Mouse (Mus musculus) common myeloid progenitor, adult 5-6 weeks (primary cell): ENCODE results near the gene Dnajc6. TPM values are rescaled to one million over a fixed set of nuclear protein-coding genes. Genes with fewer than 3 reads are reported as not detected.
A peak's percentile ranks its signal among the peaks of the same experiment; 100 is the strongest.

ENCODE experiments used
- ATAC-seq: replicated peaks from 2 replicates; pipeline ENCODE4 v1.8.0; 2016; ENCODE audit warnings: low read depth, mild to moderate bottlenecking, moderate TSS enrichment, inconsistent platforms; ENCODE audit not compliant: poor library complexity, severe bottlenecking
- total RNA-seq: library from RNA; stranded (forward); fragments of 200-1000, 187-1606 nt; gene quantifications from 2 replicates; pipeline ENCODE4 v1.2.3, GENCODE M21; 2017

Dnajc6 gene
- total RNA-seq, 1 experiment from 2014 or later = 40.4 TPM

DNA sequence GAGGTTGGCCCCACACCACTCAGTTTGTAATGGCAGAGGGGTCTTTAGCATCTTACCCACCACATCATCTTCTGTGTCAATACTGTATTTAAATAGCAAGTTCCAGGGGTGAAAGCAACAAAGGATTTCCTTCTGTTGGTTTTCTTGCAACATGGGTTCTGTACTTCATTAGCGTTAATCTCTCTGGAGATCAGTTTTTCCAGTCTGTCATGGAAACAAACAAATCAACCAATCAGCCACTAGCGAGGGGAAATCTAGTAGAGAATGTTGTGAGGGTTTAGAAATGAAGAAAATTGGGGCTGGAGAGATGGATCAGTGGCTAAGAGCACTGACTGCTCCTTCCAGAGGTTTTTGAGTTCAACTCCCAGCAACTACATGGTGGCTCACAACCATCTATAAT lies 9.5 kb downstream of the Dnajc6 start:
- ATAC-seq = no peak

DNA sequence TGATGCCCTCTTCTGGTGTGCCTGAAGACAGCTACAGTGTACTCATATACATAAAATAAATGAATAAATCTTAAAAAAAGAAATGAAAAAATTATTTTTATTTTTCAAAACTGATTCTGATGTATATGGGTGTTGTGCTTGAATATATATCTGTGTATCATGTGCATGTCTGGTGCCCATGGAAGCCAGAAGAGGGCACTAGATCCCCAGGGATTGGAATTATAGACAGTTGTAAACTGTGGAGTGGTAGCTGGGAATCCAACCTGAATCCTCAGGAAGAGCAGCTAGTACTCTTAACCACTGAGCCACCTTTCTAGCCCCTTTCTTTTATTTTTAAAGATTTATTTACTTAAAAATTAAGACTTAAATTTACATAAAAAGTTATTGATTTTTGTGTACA lies 9.9 kb downstream of the Dnajc6 start:
- no peak for ATAC-seq

DNA sequence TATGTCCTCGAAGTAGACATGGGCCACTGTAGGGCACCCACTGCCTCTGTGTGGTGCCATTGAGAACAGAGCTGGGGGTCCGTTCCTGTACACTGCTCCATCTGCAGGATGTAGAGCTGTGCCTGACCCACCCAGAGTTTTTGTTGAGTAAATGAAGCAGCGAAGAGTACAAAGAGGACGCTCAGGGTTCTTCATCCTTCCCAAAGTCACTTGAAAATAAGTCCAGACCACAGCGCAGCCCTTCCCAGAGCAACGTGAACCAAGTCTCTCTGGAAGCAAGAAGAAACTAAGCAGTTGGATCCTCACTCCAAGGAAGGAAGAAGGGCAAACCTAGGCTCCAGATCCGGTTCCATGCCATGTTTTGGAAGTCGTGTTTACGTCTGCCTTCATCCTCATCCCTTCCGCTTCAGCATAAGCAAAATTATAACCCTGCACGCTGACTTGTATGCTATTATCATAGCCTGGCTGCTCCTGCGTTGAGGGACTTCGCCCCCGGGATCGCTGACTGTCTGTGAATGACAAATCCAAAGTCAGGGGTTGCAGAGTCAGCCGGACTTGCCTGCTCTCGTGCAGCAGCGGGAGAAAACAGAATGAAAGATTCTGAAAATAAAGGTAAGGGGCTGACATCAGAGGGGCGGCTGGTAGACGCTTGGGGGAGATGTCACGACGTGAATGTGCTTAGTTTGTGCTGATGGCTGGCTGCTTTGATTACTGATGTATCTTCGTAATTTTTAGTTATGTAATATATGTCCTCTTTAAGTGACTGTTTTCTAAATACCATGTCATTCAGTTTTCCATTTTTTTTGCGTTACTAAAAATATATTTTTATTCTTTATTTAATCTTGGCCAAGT lies 11.3 kb downstream of the Dnajc6 start:
- peak; percentile 56 for ATAC-seq

DNA sequence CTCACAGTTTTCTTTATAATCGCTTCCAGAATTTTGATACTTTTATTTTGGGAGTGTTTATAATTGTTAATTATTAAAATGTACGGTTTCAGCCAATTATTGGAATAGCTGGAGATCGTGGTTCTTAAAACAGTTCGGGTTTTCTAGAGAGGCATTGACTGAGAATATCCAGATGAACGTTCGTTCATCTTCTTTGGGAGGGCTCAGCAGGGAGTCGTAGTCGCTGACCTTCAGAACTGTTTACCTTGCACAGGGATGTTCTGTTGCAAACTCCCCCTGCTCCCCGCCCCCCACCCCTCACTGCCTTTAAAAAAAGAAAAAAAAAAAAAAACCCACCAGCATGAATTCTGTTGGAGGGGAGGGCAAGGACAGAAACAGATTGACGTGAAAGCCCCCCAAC lies 12.0 kb downstream of the Dnajc6 start:
- ATAC-seq = no peak

DNA sequence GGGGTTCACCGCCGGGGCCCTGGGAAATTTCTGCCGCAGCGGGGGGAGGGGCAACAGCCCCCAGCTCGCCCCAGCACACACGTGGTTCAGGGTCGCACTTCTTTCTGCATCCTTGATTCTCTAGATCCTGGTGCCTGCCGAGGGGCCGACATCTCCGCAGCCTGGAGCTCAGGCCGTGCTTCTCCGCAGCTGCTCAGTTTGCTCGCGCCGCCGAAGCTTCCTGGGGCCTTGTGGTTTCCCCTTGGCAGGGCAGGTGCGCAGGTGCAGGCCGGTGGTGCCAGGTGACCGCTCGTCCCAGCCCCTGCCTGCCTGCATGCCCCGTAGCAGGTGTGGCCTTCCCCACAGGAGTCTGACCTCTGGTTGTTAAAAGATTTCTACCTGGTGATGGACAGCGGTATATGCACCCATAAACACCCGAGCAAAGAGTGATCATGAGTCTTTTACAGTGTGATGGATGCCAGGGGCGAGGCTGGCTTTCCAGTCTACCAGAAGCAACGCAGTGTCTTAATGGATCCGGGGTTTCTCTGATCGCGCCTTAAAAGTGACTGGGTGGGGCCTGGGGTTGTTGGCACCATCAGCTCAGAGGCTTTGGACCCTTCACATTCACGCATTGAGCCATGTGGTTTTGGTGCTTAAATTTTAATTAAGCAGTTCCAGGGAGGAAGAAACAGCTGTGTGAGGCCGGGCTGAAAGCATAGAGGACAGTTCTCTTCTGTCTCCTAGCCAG lies 12.6 kb downstream of the Dnajc6 start:
- ATAC-seq = 0 out of 2 replicates have a peak, but pooled peaks have one; percentile 4

DNA sequence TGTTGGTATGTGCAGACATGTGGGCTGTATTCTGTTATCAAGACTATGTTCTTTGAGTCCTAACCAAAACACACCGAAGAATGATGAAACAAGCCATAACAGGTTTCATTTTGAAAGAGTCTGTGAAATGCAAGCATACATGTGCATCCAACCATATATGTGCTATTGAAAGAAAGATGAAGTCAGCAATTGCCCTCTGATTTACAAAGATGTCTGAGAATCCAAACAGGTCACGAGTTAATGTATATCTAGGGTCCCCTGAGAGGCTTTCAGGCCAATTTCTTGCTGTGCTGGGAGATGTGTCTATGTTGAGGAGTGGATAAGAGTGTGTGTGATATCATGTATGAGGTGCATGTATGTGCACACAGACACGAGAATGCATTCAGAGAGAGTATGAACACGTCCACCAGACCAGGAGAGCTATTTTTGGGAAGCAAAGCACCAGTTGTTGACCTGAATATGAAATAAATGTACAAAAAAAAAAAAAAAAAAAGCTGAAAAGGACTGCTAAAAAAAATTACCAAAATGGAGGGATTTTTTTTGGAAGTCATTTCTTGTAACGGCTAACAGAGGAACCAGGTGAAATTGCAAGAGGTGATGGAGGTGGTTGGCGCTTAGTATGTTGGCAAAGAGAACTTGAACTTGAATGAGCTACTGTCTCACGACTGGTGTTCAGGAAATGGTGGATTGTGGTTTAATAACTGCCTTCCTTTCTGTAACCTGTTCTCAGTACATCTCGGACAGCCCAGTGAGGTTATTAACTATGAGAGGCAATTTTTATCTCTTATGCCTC lies 13.9 kb downstream of the Dnajc6 start:
- peak; percentile 39 for ATAC-seq

DNA sequence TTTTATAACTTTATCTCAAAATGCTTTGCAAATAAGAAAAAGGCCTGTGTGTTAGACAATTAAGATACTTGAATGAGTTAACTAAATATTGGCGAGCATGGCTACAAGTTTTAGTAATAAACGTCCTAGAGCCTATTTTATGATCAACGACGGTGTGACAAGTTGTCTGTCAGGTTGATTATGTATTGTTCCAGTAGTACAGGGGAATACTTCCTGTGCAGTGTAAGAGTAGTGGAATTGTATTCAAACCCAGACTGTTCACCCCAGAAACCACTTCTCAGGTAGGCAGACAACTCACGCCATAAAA lies 14.4 kb downstream of the Dnajc6 start:
- ATAC-seq = no peak

DNA sequence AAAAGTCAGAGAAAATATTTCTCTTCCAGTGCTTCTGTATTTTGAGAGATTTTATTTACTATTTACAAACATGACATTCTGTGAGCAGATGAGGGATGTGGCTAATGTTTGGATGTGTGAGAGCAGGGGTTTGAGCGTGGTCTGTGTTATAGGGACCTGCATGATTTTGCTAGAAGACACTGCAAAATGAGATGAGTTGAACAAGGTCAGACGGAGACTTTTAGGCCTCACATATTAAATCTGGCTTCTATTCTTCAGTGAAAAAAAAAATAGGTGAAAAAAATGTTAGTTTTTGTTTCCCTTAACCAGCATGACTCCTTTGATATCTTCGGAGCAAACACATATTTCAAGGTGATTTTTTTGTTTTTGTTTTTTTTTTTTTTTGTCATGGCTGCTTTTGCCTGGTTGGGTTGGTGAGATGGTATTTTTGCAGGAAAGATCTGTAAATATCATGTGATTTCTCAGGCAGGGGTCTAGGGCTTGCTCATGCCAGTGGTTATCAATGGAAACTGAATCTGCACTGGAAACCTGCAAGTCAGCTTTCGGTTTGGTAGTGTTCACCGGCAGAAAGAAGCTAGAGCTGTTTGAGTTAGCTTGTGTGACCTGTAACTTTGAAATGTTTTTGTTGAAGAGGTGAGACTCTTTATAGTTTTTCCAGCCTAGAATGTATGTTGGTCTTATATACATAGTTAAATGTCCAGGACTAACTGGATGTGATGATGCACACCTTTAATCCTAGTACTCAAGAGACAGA lies 15.5 kb downstream of the Dnajc6 start:
- ATAC-seq = no peak

DNA sequence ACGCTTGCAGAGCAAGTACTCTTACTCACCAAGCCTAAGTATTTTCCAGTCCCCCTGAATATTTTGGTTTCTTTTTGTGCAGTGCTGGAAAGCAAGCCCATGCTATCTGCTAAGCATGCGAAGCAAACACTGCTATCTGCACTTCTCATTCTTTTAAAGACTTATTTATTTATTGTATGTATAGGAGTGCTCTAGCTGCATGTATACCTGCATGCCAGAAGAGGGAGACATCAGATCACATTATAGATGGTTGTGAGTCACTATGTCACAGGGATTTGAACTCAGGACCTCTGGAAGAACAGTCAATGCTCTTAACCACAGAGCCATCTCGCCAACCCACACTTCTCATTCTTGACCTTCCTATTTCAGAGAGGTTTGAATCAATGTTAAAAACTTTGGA lies 16.8 kb downstream of the Dnajc6 start:
- no peak for ATAC-seq

DNA sequence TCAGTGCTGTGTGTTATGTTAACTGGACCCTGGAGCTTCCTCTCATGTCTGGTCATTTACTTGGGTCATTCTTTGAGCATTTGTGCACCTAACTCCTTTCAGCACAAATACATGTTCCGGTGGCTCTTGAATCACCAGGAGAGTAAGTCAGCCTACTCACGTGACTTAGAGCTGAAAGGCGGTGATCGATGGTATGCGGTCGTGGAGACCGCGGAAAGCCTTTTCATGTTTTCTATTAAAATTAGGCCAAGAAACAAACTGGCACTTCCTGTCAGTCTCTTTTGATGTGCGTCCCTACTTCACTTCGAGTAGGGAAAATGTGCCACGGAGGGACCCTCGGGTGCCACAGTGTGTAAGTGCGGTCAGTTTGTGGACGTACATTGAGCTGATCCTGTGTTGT lies 19.4 kb downstream of the Dnajc6 start:
- no peak for ATAC-seq

DNA sequence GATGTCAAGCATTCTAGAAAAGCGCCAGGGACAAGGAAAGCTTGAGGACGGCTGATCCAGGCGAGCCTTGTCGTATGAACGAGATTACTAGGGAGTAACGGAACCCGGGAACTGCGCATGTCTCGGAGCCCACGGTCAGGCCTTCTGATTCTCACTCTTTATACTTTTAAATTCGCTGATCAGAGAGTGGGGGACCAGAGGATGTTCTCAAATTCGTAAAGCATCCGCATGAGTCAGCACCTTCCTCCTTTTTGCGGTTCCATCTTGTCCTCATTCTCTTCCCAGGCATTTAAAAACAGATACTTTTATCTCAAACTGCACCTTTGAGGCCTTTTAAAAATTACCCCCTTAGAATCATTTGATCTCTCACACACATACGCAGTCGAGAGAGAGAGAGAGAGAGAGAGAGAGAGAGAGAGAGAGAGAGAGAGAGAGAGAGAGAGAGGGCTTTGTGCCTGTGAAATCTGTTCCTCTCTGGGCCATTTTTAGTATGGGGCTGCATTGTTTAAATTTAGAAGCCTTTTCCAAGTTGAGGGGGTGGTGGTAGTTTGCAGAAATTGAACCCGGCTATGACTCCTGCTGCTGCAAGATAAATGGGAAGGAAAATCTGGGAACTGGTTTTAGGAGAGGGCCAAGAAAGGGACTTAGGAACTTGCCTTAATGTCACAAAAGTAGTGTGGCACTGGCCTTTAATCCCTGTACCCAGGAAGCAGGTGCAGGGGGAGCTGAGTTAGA lies 20.2 kb downstream of the Dnajc6 start:
- no peak for ATAC-seq

DNA sequence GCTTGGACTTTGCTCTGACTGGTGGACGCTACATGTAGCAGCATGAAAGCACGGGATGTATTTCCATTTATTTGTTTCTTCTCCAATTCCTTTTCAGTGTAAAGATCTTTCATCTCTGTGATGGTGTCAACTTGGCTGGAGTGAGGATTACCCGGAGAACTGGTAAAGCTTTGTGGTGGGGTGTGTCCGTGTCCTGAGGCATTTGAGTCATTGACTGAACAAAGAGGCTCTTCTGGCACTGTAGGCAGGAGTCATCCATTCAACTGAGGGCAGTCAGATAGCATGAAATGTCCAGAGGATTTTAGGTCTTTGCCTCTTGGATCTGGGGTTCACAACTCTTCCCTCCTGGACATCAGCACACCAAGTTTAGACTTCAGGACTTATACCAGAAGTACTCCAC lies 35.5 kb downstream of the Dnajc6 start:
- ATAC-seq = no peak

DNA sequence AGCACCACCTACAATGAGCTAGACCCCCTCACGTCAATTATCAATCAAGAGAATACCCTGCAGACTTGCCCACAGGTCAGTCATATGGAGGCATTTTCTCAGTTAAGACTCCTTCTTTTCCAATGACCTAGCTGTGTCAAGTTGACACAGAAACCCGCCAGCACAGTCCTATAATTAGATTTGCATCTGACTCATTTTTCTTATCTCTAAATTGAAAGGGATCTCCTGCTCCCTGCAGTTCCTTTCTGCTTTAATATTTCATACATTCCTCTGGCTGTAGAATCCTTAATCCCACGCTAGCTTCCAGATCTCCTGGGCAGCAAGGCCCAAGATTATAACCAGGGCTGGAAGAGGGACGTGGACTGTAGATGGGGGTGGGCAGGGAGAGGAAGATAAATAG lies 44.1 kb downstream of the Dnajc6 start:
- no peak for ATAC-seq

DNA sequence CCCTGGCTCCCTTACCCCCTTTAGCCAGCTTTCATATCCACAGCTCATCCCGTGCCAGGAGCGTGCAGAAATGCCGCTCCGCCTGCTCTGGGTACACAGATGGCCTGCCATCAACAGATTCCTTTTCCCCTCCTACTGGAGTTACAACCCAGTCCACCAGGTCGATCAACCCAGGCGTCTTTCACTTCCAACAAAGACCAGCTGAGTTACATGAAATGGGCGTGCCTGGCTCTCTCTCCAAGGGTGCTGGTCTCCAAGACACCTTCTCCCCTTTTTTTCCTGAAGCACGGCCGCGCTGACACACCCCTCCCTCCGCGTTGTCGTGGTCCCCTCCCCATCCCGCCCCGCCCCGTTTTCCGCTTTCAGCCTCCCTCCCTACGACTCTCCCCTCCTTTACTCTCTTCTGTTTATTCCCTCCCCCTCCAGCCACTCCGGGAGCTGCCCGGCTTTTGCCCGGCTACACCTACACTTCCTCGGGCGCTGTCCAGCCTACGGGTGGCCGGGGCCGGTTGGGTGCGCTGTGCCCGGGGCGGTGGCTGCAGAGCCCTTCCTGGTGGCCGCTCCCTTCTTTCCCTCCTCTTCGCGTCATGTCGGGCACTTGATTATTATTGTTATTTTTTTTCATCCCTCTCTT lies 53.6 kb downstream of the Dnajc6 start:
- ATAC-seq = peak; percentile 55

DNA sequence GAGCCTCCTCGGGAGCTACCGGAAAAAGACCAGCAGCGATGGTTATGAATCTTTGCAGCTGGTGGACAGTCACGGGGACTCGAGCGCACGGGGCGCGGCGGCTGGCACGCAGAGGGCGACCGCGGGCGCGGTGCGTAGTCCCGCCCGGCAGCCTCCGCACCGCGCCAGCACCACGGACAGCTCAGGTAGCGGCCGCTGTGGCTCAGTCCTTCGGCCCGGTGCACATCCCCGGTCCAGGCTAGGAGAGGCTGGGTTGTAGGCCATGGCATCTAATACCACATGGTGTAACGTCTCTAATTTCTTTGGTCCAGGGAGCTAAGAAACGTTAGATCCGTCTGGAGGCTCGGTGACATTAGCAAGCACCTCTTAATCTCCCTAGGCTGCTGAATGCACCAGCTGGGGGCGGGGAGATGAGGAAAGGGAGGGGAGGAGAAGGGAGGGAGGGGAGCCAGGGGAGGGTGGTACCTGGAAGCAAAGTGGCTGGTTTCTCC lies 54.3 kb downstream of the Dnajc6 start:
- ATAC-seq = peak; percentile 86

DNA sequence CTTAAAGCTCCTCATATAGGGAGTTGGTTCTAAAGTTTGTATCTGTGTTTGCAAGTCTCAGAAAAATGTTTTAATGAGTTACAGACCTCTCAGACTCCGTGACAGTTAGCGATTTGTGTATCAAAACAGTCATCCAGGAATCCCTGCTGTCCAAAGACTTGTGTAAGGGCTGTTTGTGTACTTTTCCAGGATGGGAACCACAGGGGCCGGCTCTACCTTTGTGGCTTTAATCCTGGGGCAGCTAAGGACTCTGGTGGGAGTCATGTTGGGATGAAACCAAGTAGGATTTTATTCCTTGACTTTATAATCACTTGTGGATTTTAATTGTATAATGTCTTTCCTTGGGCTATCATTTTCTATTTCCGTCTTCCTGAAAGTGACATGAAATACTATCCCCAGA lies 55.0 kb downstream of the Dnajc6 start:
- no peak for ATAC-seq

DNA sequence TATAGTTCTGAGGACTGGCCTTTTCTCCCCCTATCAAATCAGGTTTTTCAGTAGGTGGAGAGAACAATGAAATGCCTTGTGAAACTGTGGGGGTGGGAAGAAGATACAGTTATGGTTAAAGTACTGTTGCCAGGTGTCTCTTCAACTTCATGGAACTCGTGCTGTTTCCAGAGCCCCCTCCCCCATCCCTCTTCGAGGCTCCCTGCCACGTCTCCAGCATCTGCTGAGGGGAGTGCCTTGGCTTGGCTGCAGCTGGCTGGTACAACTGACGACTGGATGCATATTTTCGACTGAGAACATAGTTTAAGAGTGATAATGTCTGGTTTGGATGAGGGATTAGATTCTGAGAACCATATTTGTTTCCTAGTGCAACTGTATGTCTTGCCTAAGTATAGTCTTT lies 55.9 kb downstream of the Dnajc6 start:
- no peak for ATAC-seq

DNA sequence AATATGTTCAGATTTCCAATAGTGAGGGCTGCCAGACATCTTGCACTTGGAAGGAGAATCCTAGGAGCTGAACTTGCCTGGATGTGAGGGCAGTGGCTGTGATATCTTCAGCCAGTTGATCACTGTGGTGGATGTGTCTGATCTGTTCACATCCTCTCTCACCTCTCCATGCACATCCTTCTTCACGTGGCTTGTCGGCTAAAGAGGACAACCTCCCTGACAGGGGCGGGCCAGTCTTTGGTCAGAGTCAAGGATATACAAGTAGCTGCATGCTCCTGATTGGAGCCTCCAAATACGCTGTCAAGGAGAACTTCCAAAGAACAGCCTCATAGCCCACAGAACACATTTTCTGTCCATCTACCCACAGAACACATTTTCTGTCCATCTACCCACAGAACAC lies 58.6 kb downstream of the Dnajc6 start:
- ATAC-seq = no peak

DNA sequence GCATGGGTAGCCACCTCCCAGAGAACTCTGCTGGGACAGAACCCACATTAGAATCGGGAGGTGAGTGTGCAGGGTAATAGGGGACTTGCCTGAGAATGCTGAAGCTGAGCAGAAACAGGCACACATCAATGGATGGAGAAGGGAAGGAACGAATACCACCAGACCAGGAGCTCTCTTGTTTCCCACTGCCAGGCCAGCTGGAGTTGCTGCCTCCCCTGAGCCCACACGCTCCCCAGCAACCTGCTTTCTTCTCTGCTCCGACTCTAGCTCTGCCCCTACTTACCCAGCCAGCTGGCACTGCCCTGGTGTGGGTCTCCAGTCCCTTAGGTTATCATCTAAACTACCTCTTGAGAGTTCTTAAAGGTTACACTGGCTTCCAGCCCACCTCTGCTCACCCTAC lies 63.7 kb downstream of the Dnajc6 start:
- no peak for ATAC-seq
